Mouse (Mus musculus): ENCODE data around the gene Ttc34. TPM values are rescaled to one million over a fixed set of nuclear protein-coding genes. Genes with fewer than 3 reads are reported as not detected.

The Ttc34 gene
- total RNA-seq, 2 experiments from 2014 or later, result 0.15 to 0.18 TPM

DNA sequence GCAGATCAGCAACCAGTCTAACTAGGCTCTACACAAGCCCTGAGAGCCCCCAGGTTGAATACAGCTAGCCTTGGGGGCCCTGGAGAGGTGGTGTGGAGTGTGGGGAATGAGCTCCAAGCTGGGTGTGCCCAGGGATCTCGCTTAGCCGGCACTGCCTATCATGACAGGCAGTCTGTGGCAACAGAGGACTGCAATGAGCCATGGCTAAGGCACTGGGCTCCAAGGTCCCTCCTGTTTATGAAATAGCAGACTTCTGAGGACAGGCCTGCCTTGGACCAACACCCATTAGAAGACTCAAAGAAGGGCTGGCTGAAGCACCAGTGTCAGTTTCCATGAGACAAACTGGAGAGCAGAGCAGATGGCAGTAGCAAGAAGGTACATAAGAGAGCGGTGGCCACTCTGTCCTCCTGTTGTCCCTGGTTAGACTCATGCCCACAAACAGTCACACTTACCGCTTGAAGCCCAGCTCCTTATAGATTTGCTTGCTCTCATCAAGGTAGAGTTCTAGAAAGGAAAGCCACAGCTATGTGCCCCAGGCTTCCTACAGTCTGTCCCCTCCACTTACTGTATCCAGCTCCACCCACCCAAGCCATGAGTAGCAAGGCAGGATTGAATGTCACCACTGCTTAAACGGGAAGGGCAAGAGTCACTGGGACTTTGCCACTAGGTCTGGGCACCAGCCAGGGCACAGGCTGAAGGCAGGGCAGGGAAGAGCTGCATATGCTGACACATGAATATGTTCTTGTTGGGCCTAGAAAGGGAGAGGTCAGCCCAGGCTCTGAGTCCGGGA is 60.6 kb downstream of the Ttc34 start:
- DNase-seq, result peak; percentile 45 to 60

DNA sequence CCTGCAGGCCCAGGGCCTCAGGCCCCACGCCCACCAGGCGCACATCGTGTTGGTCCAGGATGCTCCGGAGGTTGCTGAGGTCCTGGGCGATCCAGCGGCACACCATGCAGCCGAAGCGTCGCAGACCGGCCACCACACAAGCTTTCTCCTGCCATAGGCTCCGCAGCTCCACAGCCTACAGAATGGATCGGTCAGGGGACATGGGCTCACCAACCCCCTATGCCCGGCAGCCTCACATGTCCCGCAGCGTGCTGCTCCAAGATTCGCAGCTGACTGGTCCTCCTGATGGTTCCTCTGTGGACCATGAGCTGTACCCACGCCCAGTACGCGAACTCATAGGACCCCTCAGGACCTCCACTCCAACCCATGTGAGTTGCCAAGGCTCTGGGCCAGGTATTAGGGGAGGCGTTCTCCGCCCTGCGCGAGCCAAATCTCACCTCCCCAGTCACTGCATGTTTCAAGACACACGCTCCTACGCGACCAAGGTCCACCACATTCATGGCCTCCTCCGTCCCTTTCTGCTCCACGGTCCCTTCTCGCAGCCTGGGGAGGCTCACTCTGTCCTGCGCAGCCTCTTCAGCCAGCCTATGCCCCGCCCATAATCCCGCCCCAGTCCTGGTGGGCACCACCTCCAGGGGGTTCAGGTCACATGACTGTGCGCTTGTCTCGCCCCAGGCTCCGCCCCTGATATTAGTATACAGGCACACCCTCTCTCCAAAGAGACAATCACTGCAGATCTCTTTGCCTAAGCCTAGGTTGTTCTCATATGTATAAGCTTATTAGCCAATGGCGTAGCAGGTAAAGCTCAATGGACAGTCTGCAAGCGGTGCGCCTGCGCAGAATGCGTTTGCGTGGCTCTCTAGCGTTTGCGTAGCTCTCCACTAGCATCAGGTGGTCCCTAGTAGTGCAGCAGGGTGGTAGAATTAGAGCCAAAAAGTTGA is 61.5 kb downstream of the Ttc34 start, which contains the start of gene Fam213b:
TSS of gene Fam213b (minus strand) at position 630 of the 941 bp plus-strand sequence.
- peak; percentile 87 to 91 for DNase-seq

DNA sequence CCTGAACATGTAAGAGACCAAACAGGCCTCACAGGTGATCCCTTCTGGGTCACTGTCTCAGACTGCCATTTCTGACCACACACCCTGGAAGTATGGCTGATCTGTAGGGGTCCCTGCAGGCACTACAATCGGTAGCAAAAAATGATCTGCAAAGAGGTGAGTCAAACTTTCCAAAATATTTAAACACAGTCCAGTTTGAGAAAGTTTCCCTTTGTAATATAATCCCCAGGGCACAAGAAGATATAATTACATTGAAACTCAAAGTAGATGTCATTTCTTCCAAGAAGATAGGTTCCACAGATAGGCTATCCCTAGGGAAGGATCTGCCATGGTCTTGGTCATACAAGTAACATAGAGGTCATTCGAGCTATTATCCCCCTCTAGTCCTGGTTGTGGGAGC is 65.1 kb downstream of the Ttc34 start:
- no peak for DNase-seq

DNA sequence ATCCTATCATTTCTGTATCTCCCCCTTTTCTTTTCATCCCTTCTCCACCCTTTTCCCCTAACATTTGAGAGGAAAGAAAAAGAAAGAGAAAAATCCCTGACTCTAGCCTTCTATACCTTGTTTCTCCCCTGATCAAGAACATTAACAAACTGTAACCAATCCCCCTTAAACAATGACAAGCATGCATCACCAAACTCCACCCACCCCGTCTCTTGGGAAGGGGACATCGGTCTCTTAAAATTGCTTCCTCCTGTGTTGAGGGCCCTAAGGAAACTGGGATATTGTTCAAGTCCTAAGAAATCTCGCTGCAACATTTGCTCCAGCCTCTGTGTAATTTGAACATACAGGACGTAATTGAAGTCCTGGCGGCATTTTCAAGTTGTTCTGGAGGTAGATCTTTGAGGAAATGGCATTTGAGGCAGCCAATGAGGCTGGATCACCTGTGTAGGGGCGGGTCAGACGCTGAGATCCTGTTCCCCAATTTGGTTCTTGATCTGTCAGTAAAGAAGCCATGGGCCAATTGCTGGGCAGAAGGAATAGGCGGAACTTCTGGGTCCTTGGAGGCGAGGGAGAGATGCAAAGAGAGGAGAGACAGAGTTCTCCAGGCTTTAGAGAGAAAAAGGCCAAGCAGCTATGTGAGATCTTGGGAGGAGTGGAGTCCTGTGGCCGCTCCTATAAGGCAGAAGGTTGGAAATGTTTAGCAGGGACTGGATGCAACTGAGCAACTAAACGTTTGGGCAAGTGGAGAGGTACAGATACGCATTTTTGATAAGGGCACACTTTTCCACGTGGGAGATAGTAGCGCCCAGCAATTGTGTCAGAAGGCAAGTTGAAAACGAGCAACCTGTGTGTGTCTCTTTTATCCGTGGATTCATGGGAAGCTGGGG is 67.2 kb downstream of the Ttc34 start:
- DNase-seq, result peak; percentile 73 to 85

DNA sequence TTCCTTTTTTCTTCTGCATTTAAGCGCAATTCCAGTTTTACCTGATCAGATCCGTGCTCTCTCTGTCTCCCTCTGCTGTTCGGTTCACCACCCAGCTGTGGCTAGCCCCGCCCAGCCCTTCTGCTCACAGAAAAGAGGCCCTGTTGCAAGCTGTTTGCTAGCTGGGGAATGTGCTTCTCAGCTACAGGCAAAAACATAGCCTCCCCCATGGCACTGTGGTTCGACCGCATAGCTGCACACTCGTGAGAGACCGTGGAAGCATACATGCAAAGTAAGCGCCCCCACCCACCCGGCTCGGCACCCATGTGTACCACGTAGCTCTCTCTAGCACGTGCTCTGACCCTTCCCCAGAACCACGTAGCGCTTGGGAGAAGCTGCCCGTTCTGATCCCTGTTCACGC is 70.6 kb downstream of the Ttc34 start:
- DNase-seq, result peak; percentile 62 to 84

DNA sequence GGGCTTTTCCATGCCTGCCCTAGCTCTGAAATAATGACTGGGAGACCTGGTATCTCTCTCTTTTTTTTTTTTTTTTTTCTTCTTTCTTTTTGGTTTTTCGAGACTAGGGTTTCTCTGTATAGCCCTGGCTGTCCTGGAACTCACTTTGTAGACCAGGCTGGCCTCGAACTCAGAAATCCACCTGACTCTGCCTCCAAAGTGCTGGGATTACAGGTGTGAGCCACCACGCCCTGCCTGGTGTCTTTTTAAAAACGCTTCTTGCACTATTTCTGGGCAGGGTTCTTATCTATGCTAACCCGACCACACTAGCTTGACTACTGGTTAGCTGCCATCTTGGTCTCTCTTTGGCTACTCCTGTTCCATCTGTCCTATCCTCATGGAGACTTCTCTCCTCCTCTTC is 71.2 kb downstream of the Ttc34 start:
- no peak for DNase-seq

DNA sequence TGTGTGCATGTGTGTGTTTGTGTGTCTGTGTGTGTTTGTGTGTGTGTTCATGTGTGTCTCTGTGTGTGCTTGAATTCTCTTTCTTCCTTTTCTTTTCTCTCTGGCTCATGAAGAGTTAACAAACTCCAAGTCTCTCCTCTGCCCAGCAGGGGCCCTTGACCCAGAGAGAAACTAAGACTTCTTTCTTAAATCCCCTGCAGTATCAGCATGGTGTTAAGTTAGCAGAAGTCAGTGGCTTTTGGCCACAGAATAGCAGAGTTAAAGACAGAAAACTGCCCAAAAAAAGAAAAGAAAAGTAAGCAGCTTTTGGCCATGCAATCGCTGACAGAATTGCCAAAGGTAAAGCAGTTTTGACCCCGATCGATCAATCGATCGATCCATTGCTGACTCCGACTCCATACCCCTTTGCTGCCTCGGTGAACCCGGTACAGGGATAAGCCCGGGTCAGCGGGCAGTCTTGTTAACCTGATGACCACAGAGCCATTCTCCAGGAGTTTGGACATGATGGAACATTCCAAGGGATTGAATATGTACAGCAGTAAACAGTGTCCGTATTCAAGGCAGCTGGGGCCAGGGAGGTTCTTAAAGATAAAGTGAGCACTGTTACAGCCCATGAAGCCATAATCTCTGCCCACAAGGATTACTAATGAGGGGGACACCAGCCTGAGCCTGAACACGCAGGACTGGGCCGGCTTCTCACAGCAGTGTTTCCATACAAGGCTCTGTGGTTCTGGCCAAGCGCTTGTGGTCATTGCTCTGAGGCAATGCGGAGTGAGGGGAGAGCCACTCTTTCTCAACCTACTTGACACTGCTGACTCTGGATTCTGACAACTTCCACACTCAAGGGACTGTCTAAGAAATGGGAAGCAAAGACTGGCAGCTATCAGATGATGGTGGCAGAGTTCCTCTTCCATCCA is 73.6 kb downstream of the Ttc34 start:
- DNase-seq, result peak; percentile 32 to 58

DNA sequence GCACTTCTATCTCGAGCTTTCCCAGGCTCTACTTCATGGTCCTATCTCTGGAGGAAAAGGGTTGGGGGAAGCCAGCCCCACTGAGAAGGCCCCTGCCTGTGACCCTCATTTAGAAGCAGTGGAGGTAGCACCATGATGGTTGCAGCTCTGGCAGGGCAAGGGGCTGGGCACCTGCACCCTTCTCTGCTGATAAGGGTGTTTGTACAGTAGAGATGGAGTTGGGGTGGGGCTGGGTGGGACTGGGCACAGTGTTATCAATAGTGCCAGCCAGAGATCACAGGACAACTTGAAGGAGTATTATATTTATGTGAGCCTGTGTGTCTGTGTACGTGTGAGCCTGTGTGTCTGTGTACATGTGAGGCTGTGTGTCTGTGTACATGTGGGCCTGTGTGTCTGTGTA is 74.4 kb downstream of the Ttc34 start:
- no peak for DNase-seq

DNA sequence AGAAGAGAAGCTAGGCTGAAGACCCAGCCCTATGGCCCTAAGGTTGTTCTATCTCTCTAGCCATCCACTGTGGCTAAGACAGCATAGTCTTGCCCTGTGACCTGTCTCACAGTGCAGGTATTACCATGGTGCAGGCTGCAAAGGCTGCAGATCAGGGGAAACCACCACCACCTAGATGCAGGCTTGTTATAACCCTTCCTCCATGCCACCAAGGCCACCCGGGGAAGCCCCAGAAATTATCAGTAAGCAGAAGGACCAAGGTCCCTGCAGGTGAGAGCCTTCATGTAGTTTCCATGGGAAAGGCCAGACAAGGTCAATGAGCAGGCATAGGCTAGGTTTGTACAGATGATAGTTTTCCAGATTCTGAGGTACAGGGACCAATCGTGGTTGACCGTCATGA is 76.6 kb downstream of the Ttc34 start:
- no peak for DNase-seq

DNA sequence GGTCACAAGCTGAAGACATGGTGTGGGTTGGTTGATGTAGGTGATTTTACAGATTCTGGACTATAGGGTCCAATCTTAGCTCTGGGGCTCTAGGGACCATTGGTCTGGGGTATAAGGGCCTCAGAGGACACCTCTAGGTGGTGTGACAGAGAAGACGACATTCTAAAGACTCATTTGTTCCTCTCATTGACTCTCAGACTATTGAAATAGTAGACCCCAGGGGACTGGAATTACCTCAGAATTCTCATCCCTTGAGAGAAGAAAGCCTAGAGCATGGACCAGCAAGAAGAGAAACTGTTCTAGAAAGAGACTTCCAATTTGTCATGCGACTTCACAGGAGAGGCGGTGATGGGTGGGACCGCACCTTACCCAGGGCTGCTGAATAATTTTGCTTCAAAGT is 77.0 kb downstream of the Ttc34 start:
- DNase-seq, result no peak

DNA sequence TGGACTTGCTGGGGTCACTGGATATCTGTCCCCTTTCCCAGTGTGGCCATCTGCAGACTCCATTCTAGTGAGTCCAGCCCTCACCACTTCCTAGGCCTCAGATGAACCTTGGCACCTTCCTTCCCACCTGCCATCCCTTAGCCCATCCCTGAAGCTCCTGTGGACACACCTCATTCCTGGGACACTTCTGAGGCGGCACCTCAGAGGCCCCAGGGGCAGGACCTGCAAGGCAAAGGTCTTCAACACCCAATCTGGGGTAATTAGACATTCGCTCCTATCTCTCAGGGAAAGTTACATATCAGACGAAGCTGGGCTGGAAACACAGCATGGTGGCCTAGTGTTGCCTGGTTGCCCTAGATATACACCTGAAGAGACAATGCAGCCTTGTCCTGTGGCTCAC is 77.4 kb downstream of the Ttc34 start:
- DNase-seq, result no peak

DNA sequence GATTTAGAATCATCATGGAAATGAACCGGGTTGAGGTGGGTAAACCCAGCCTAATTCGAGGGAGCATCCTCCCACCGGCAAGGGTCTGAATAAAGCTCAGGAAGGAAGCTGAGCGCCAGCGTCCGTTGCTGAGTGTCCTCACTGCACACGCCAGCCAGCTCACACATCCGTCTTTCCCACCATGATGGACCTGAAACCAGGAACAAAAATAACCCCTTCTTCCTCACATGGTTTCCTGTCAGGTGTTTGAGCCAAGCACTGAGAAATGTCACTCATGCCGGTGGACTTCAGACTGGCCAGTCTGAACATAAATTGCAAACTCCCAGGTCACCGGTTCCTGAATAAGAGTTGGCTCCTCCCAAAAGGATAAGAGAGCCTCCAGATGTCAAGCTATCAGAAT is 78.0 kb downstream of the Ttc34 start:
- DNase-seq, result no peak

DNA sequence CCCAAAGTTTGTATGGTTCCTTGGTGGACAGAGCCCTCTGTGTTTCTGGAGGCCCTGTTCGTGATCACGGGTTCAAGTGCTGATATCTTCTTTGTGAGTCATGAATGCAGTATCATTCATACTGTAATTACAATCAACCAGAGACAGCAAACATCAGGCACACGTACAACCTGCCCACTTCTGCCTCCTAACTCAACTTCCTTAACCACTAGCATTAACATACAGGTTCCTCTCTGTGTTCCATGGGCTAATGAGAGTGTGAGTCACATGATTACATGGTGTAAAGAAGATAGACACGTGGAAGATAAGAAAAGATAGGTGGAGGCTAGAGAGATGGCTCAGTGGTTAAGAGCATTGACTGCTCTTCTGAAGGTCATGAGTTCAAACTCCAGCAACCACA is 79.4 kb downstream of the Ttc34 start:
- no peak for DNase-seq

Other genes starting within 250 kb of the Ttc34 start
- gene Prdm16, start 200.6 kb upstream of the Ttc34 start, total RNA-seq (2021), result 10 to 100 TPM; 10.2 to 10.4 TPM
- gene Actrt2, start 169.6 kb upstream of the Ttc34 start, total RNA-seq (2021), result not detected
- under 1 TPM; 0.10 to 0.13 TPM for gene Mmel1, start 32.1 kb downstream of the Ttc34 start, total RNA-seq (2021)
- gene Fam213b, start 61.7 kb downstream of the Ttc34 start, total RNA-seq (2021), result 10 to 100 TPM; 82.5 to 98.2 TPM
- 1 to 10 TPM; 5.3 to 7.1 TPM for gene Tnfrsf14, start 91.1 kb downstream of the Ttc34 start, total RNA-seq (2021)
- under 1 TPM; 0.31 to 0.67 TPM for gene Hes5, start 123.5 kb downstream of the Ttc34 start, total RNA-seq (2021)
- gene Pank4, start 126.7 kb downstream of the Ttc34 start, total RNA-seq (2021), result 10 to 100 TPM; 38.7 to 41.4 TPM
- under 1 TPM in 1 of 2 experiments, not detected in 1; 0.28 TPM for gene Plch2, start 219.3 kb downstream of the Ttc34 start, total RNA-seq (2021)
- 10 to 100 TPM; 20.7 to 22.0 TPM for gene Pex10, start 229.6 kb downstream of the Ttc34 start, total RNA-seq (2021)
- gene Rer1, start 248.9 kb downstream of the Ttc34 start, total RNA-seq (2021), result 10 to 100 TPM; 72.0 to 75.8 TPM
- 1 to 10 TPM; 1.0 to 2.3 TPM for gene Morn1, start 249.1 kb downstream of the Ttc34 start, total RNA-seq (2021)